Mouse (Mus musculus) forebrain, embryonic 12.5 days (tissue): Measurements from ENCODE around the gene Olfr1024. TPM values are rescaled to one million over a fixed set of nuclear protein-coding genes. Genes with fewer than 3 reads are reported as not detected.

Source experiments
- ATAC-seq: fragments of 200-750 bp; cut with Nextera tagmentation; 2 replicates; pipeline ENCODE4 v1.8.0; 2017; ENCODE audit warnings: moderate TSS enrichment; ENCODE audit not compliant: low FRiP score
- H3K27ac ChIP-seq: fragments of 300-500 bp; sonication (generic); 2 replicates; pipeline ENCODE4 v1.5.1; 2016; ENCODE audit warnings: mild to moderate bottlenecking
- H3K27me3 ChIP-seq: fragments of 300-500 bp; sonication (generic); 2 replicates; pipeline ENCODE4 v1.6.1; 2016; ENCODE audit warnings: mild to moderate bottlenecking
- H3K36me3 ChIP-seq: fragments of 300-500 bp; sonication (generic); replicated peaks from 2 replicates; pipeline ENCODE4 v1.6.1; 2016; ENCODE audit warnings: mild to moderate bottlenecking
- H3K4me1 ChIP-seq: fragments of 300-500 bp; sonication (generic); 2 replicates; pipeline ENCODE4 v1.6.1; 2016
- H3K4me2 ChIP-seq: fragments of 300-500 bp; sonication (generic); 2 replicates; pipeline ENCODE4 v1.6.1; 2016; ENCODE audit warnings: mild to moderate bottlenecking, moderate library complexity
- H3K4me3 ChIP-seq: fragments of 300-500 bp; sonication (generic); replicated peaks from 2 replicates; pipeline ENCODE4 v1.5.1; 2016; ENCODE audit warnings: mild to moderate bottlenecking
- H3K9ac ChIP-seq: fragments of 300-500 bp; sonication (generic); 2 replicates; pipeline ENCODE4 v1.6.1; 2016; ENCODE audit warnings: mild to moderate bottlenecking
- H3K9me3 ChIP-seq: fragments of 300-500 bp; sonication (generic); 2 replicates; pipeline ENCODE4 v1.6.1; 2016
- WGBS: fragments of 180-500 bp; shearing (Covaris S2); methylation state at CpG from one replicate; pipeline ENCODE4 v1.1.7; 2016; 5-methylcytosine and 5-hydroxymethylcytosine counted together
- polyA plus RNA-seq: library from polyadenylated mRNA; unstranded; fragments of >200 nt; fragmentation: Nextera tagmentation; extraction: Ambion mirVana; gene quantifications from 2 replicates; pipeline ENCODE4 v1.2.1, GENCODE M21; 2016

Olfr1024 gene
- not detected in 2 replicates for polyA plus RNA-seq

GRCm38 (mm10) chr2:85904952-85905351 is at the start of gene Olfr1024:
TSS of gene Olfr1024 (minus strand) at chr2:85905052.
- no peaks in the 10 kb centered on the region for H3K27me3 ChIP-seq
- 0 out of 2 replicates have a peak, but pooled peaks cover 2% of the 10 kb centered on the region for H3K9me3 ChIP-seq
- H3K4me2 ChIP-seq, result no peak within 1 kb of the TSS
- no peaks in the 10 kb centered on the region for H3K36me3 ChIP-seq
- H3K4me1 ChIP-seq, result no peaks in the 10 kb centered on the region
- WGBS, result 89% methylated on average over 3 of the region's 3 CpGs
- no peak within 1 kb of the TSS for H3K27ac ChIP-seq
- no peak for ATAC-seq
- no peak within 1 kb of the TSS for H3K4me3 ChIP-seq
- H3K9ac ChIP-seq, result no peak within 1 kb of the TSS

- no peak for ATAC-seq
- 65% methylated on average over 1 of the region's 1 CpGs for WGBS
- no peak within 1 kb of the TSS for H3K4me3 ChIP-seq
- H3K27me3 ChIP-seq, result no peaks in the 10 kb centered on the region
- H3K36me3 ChIP-seq, result no peaks in the 10 kb centered on the region
- no peak within 1 kb of the TSS for H3K27ac ChIP-seq
- H3K9me3 ChIP-seq, result no peaks in the 10 kb centered on the region
- no peaks in the 10 kb centered on the region for H3K4me1 ChIP-seq
- H3K9ac ChIP-seq, result no peak within 1 kb of the TSS
- H3K4me2 ChIP-seq, result no peak within 1 kb of the TSS
Observed at GRCm38 (mm10) chr2:85950137-85950536, 45.3 kb upstream of the Olfr1024 start, which contains the start of gene Olfr1028. TSS of gene Olfr1028 (plus strand) at chr2:85950437.

- H3K4me3 ChIP-seq, result no peak within 1 kb of the TSS
- WGBS, result 93% methylated on average over 3 of the region's 3 CpGs
- no peaks in the 10 kb centered on the region for H3K9me3 ChIP-seq
- no peaks in the 10 kb centered on the region for H3K36me3 ChIP-seq
- no peaks in the 10 kb centered on the region for H3K27me3 ChIP-seq
- H3K27ac ChIP-seq, result no peak within 1 kb of the TSS
- no peak within 1 kb of the TSS for H3K9ac ChIP-seq
- no peak within 1 kb of the TSS for H3K4me2 ChIP-seq
- no peak for ATAC-seq
- no peaks in the 10 kb centered on the region for H3K4me1 ChIP-seq
Observed at GRCm38 (mm10) chr2:85921258-85921657, 16.4 kb upstream of the Olfr1024 start, which contains the start of gene Olfr1026. TSS of gene Olfr1026 (plus strand) at chr2:85921558.

- no peaks in the 10 kb centered on the region for H3K27me3 ChIP-seq
- no peak within 1 kb of the TSS for H3K4me2 ChIP-seq
- H3K9me3 ChIP-seq, result no peaks in the 10 kb centered on the region
- no peak within 1 kb of the TSS for H3K4me3 ChIP-seq
- no peak within 1 kb of the TSS for H3K9ac ChIP-seq
- no peak within 1 kb of the TSS for H3K27ac ChIP-seq
- H3K4me1 ChIP-seq, result no peaks in the 10 kb centered on the region
- no peaks in the 10 kb centered on the region for H3K36me3 ChIP-seq
- ATAC-seq, result no peak
- WGBS, result 63% methylated on average over 1 of the region's 1 CpGs
Observed at GRCm38 (mm10) chr2:85914893-85915292, 10.0 kb upstream of the Olfr1024 start, which contains the start of gene Olfr1025-ps1. TSS of gene Olfr1025-ps1 (plus strand) at chr2:85915193.

GRCm38 (mm10) chr2:85913197-85913596 is 8.3 kb upstream of the Olfr1024 start:
- H3K9ac ChIP-seq, result no peak overlapping the region
- no peak overlapping the region for H3K4me2 ChIP-seq
- H3K36me3 ChIP-seq, result no peaks in the 10 kb centered on the region
- H3K4me1 ChIP-seq, result no peaks in the 10 kb centered on the region
- H3K27ac ChIP-seq, result no peak overlapping the region
- H3K4me3 ChIP-seq, result no peak overlapping the region
- H3K27me3 ChIP-seq, result no peaks in the 10 kb centered on the region
- ATAC-seq, result no peak
- H3K9me3 ChIP-seq, result no peaks in the 10 kb centered on the region

GRCm38 (mm10) chr2:85885340-85885739 is 19.5 kb downstream of the Olfr1024 start, which contains the start of gene Olfr1023:
TSS of gene Olfr1023 (plus strand) at chr2:85885640.
- no peak for ATAC-seq

GRCm38 (mm10) chr2:85868294-85868693 is 36.6 kb downstream of the Olfr1024 start, which contains the start of gene Olfr1022:
TSS of gene Olfr1022 (plus strand) at chr2:85868594.
- Histone ChIP-seq H3K27ac (no peak within 1 kb of the TSS), H3K9me3 (no peaks in the 10 kb centered on the region), H3K9ac (no peak within 1 kb of the TSS), H3K4me2 (no peak within 1 kb of the TSS), H3K36me3 (no peaks in the 10 kb centered on the region), H3K27me3 (no peaks in the 10 kb centered on the region), H3K4me1 (no peaks in the 10 kb centered on the region), H3K4me3 (no peak within 1 kb of the TSS)
- no peak for ATAC-seq
- WGBS, result 80% methylated on average over 2 of the region's 2 CpGs

More at GRCm38 (mm10) chr2:85885340-85885739, 19.5 kb downstream of the Olfr1024 start, which contains the start of gene Olfr1023:
- H3K27me3 ChIP-seq, result no peaks in the 10 kb centered on the region
- H3K27ac ChIP-seq, result no peak within 1 kb of the TSS
- no peaks in the 10 kb centered on the region for H3K4me1 ChIP-seq
- WGBS, result 74% methylated on average over 2 of the region's 2 CpGs
- no peak within 1 kb of the TSS for H3K4me3 ChIP-seq
- H3K9ac ChIP-seq, result no peak within 1 kb of the TSS
- no peaks in the 10 kb centered on the region for H3K9me3 ChIP-seq
- no peak within 1 kb of the TSS for H3K4me2 ChIP-seq
- H3K36me3 ChIP-seq, result no peaks in the 10 kb centered on the region

Other genes with a start within 250 kb of the Olfr1024 start
- not detected in 2 replicates for gene Olfr154, start 240.6 kb downstream of the Olfr1024 start, polyA plus RNA-seq
- not detected in 2 replicates for gene Olfr1006, start 226.3 kb downstream of the Olfr1024 start, polyA plus RNA-seq
- gene Olfr1008, start 215.6 kb downstream of the Olfr1024 start, polyA plus RNA-seq, result not detected in 2 replicates
- not detected in 2 replicates for gene Olfr1009, start 189.6 kb downstream of the Olfr1024 start, polyA plus RNA-seq
- not detected in 2 replicates for gene Olfr1012, start 142.3 kb downstream of the Olfr1024 start, polyA plus RNA-seq
- gene Olfr1013, start 138.0 kb downstream of the Olfr1024 start, polyA plus RNA-seq, result not detected in 2 replicates
- gene Olfr1014, start 132.3 kb downstream of the Olfr1024 start, polyA plus RNA-seq, result not detected in 2 replicates
- gene Olfr1015, start 123.0 kb downstream of the Olfr1024 start, polyA plus RNA-seq, result not detected in 2 replicates
- not detected in 2 replicates for gene Olfr1016, start 102.5 kb downstream of the Olfr1024 start, polyA plus RNA-seq
- gene Olfr1018, start 86.6 kb downstream of the Olfr1024 start, polyA plus RNA-seq, result not detected in 2 replicates
- gene Olfr1019, start 59.6 kb downstream of the Olfr1024 start, polyA plus RNA-seq, result not detected in 2 replicates
- not detected in 2 replicates for gene Olfr1020, start 58.0 kb downstream of the Olfr1024 start, polyA plus RNA-seq
- not detected in 2 replicates for gene Olfr1022, start 36.5 kb downstream of the Olfr1024 start, polyA plus RNA-seq
- not detected in 2 replicates for gene Olfr1023, start 19.4 kb downstream of the Olfr1024 start, polyA plus RNA-seq
- not detected in 2 replicates for gene Olfr1025-ps1, start 10.1 kb upstream of the Olfr1024 start, polyA plus RNA-seq
- not detected in 2 replicates for gene Olfr1026, start 16.5 kb upstream of the Olfr1024 start, polyA plus RNA-seq
- not detected in 2 replicates for gene Olfr1028, start 45.4 kb upstream of the Olfr1024 start, polyA plus RNA-seq
- not detected in 2 replicates for gene Olfr1029, start 68.8 kb upstream of the Olfr1024 start, polyA plus RNA-seq
- not detected in 2 replicates for gene Olfr1030, start 74.2 kb upstream of the Olfr1024 start, polyA plus RNA-seq
- not detected in 2 replicates for gene Olfr1031, start 85.3 kb upstream of the Olfr1024 start, polyA plus RNA-seq
- not detected in 2 replicates for gene Olfr1032, start 100.5 kb upstream of the Olfr1024 start, polyA plus RNA-seq
- not detected in 2 replicates for gene Olfr1033, start 115.6 kb upstream of the Olfr1024 start, polyA plus RNA-seq
- gene Olfr1034, start 140.8 kb upstream of the Olfr1024 start, polyA plus RNA-seq, result not detected in 2 replicates
- gene Olfr1036, start 168.9 kb upstream of the Olfr1024 start, polyA plus RNA-seq, result not detected in 2 replicates
- not detected in 2 replicates for gene Olfr1037, start 182.3 kb upstream of the Olfr1024 start, polyA plus RNA-seq
- not detected in 2 replicates for gene Olfr1039, start 230.9 kb upstream of the Olfr1024 start, polyA plus RNA-seq
- gene Olfr1040, start 241.7 kb upstream of the Olfr1024 start, polyA plus RNA-seq, result not detected in 2 replicates